Mouse (Mus musculus): Measurements from ENCODE around the gene Gm614. TPM values are rescaled to one million over a fixed set of nuclear protein-coding genes. Genes with fewer than 3 reads are reported as not detected.

Gm614 gene
- polyA plus RNA-seq, 2 experiments from 2014 or later: 2.8 to 3.5 TPM

- no peak for ATAC-seq
These were observed 7.2 kb downstream of the Gm614 start for GRCm38 (mm10) chrX:101256603-101257002.

GRCm38 (mm10) chrX:101254740-101255139, 9.1 kb downstream of the Gm614 start:
- ATAC-seq: peak; percentile 10

GRCm38 (mm10) chrX:101253952-101254729, 9.7 kb downstream of the Gm614 start, which contains the start of gene Foxo4:
Gene Foxo4 (plus strand): TSS chrX:101254528.
- peak; percentile 81 for ATAC-seq

- ATAC-seq: no peak
These were observed 18.8 kb downstream of the Gm614 start for GRCm38 (mm10) chrX:101245011-101245410.

- ATAC-seq: no peak
These were observed 41.0 kb downstream of the Gm614 start for GRCm38 (mm10) chrX:101222796-101223162.

- peak; percentile 91 for ATAC-seq
These were observed 41.7 kb downstream of the Gm614 start, which contains the start of gene Snx12 for GRCm38 (mm10) chrX:101221834-101222795. Gene Snx12 (minus strand): TSS chrX:101222563.

Other genes with a start within 250 kb of the Gm614 start
- under 1 TPM in 1 of 2 experiments, not detected in 1; 0.15 TPM for gene Tex11, start 204.3 kb downstream of the Gm614 start, polyA plus RNA-seq (2017; shearing (Covaris generic))
- not detected for gene Slc7a3, start 178.0 kb downstream of the Gm614 start, polyA plus RNA-seq (2017; shearing (Covaris generic))
- gene Snx12, start 41.4 kb downstream of the Gm614 start, polyA plus RNA-seq (2017; shearing (Covaris generic)): 10 to 100 TPM; 53.4 to 57.9 TPM
- 1 to 10 TPM; 3.5 to 4.3 TPM for gene Foxo4, start 9.5 kb downstream of the Gm614 start, polyA plus RNA-seq (2017; shearing (Covaris generic))
- 1,000 to 10,000 TPM; 1,410 to 1,592 TPM for gene Il2rg, start 4.3 kb upstream of the Gm614 start, polyA plus RNA-seq (2017; shearing (Covaris generic))
- gene Gm20489, start 5.0 kb upstream of the Gm614 start, polyA plus RNA-seq (2017; shearing (Covaris generic)): not detected
- gene Med12, start 10.0 kb upstream of the Gm614 start, polyA plus RNA-seq (2017; shearing (Covaris generic)): 10 to 100 TPM; 61.4 to 95.8 TPM
- under 1 TPM in 1 of 2 experiments, not detected in 1; 0.33 TPM for gene Nlgn3, start 35.2 kb upstream of the Gm614 start, polyA plus RNA-seq (2017; shearing (Covaris generic))
- not detected for gene Gjb1, start 112.4 kb upstream of the Gm614 start, polyA plus RNA-seq (2017; shearing (Covaris generic))
- gene Zmym3, start 156.9 kb upstream of the Gm614 start, polyA plus RNA-seq (2017; shearing (Covaris generic)): 10 to 100 TPM in 1 of 2 experiments, 1 to 10 TPM in 1; 9.2 to 15.3 TPM
- 100 to 1,000 TPM; 322 to 342 TPM for gene Nono, start 165.3 kb upstream of the Gm614 start, polyA plus RNA-seq (2017; shearing (Covaris generic))
- 1 to 10 TPM in 1 of 2 experiments, under 1 TPM in 1; 0.61 to 1.0 TPM for gene Itgb1bp2, start 185.1 kb upstream of the Gm614 start, polyA plus RNA-seq (2017; shearing (Covaris generic))

Measured in activated CD4-positive, CD25-positive, alpha-beta regulatory T cell, adult 4 months (primary cell).